Mouse (Mus musculus): ENCODE measurements around the gene 1700067K01Rik. TPM values are rescaled to one million over a fixed set of nuclear protein-coding genes. Genes with fewer than 3 reads are reported as not detected.
"Not testable (repeated sequence)": the region's sequence is repeated elsewhere in the genome, so short reads cannot be mapped to it uniquely, and the experiment has no call there.

1700067K01Rik gene
- polyA plus RNA-seq, 1 experiment: 0.12 TPM

DNA sequence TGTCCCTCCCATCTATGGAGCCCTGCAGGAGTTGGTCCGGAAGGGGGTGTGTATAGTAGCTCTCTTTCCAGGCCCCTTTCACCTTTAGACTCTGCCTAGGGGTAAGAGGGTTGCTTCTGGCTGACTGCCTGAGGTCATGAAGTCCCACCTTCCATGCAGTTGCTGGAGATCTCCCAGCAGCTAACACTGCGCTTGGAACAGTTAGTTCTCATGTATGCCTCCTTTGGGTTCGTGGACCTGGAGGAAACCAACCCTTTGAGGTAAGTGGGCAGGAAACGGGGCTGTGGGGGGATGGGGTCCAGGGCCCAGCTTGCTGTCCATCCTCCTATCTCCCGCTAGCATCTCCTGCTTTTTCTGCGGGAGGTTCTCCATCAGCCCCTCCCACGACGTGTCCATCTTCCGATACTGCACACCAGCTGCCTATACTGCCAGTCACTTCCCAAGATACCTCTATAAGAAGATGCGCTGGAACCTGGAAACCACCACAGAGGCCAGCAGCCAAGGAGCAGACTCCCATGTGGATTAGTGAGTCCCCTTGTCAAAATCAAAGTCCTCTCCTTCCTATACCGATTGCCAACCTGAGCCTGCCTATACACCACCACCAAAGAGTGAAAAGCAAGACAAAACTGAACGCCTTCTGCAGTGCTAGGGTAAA is 1.8 kb downstream of the 1700067K01Rik start:
- Histone ChIP-seq H3K27me3 (ENCODE audit: control insufficient read depth, insufficient read depth, insufficient read length) (no peaks in the 10 kb centered on the region), H3K79me2 (ENCODE audit: control insufficient read depth, insufficient read depth) (peaks cover 18% of the 10 kb centered on the region), H3K79me3 (ENCODE audit: low read depth) (peaks cover 13% of the 10 kb centered on the region), H3K4me3 (ENCODE audit: insufficient read depth, poor library complexity, severe bottlenecking) (no peak overlapping the region), H3K36me3 (ENCODE audit: control insufficient read depth, insufficient read depth) (peaks cover 32% of the 10 kb centered on the region), H3ac (ENCODE audit: control insufficient read depth, insufficient read length, low read depth) (no peak overlapping the region)
- no peak for TF ChIP-seq MYOG (IDR thresholded peaks at IDR 0.05; ENCODE audit: control insufficient read depth, extremely low read depth, insufficient read length)
- no peak for TF ChIP-seq USF1 (IDR thresholded peaks at IDR 0.05; ENCODE audit: low read depth)
- no peak for TF ChIP-seq MYOD1 (IDR thresholded peaks at IDR 0.05; ENCODE audit: control insufficient read depth, insufficient read length, low read depth)
- TF ChIP-seq MAX (IDR thresholded peaks at IDR 0.05): no peak
- no peak for TF ChIP-seq CTCF (IDR thresholded peaks at IDR 0.05; ENCODE audit: control insufficient read depth, insufficient read depth, insufficient read length)
- no peak for TF ChIP-seq FOSL1 (IDR thresholded peaks at IDR 0.05; ENCODE audit: insufficient read depth, low read length, poor library complexity, severe bottlenecking)
- TF ChIP-seq CEBPB (IDR thresholded peaks at IDR 0.05; ENCODE audit: low read depth): no peak

DNA sequence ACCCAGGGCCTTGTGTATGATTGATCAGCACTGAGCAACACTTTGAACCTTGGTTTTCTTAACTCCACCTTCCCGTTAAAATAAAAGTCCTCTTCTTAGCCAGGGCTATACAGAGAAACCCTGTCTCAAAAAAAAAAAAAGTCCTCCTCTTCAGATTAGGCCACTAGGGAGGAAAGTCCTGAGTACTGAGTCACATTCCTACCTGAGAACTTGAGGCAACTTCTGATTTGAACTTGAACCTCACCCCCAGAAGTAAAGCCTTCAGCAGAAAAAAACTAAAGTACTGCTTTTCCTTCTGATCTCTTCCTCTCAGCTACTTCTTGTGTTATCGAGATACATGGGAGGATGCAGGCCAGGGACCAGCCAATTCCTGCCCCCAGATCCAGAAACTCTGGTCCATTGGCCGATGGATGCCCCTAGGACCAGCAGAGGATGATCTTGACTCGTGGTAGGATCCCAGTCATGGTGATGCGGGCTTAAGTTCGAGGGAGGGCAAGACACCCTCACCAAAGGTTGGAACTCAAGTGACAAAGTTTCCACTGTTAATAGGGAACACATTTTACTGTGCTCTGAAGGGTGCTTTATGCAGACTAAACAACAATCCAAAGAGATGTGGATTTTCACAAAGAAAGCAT is 2.4 kb downstream of the 1700067K01Rik start:
- Histone ChIP-seq H3K79me3 (ENCODE audit: low read depth) (peaks cover 11% of the 10 kb centered on the region), H3K36me3 (ENCODE audit: control insufficient read depth, insufficient read depth) (peaks cover 32% of the 10 kb centered on the region), H3ac (ENCODE audit: control insufficient read depth, insufficient read length, low read depth) (no peak overlapping the region), H3K4me3 (ENCODE audit: insufficient read depth, poor library complexity, severe bottlenecking) (peak overlapping the region; percentile 30), H3K79me2 (ENCODE audit: control insufficient read depth, insufficient read depth) (peaks cover 12% of the 10 kb centered on the region), H3K27me3 (ENCODE audit: control insufficient read depth, insufficient read depth, insufficient read length) (no peaks in the 10 kb centered on the region)
- TF ChIP-seq CEBPB (IDR thresholded peaks at IDR 0.05; ENCODE audit: low read depth) (no peak), MYOD1 (IDR thresholded peaks at IDR 0.05; ENCODE audit: control insufficient read depth, insufficient read length, low read depth) (no peak), FOSL1 (IDR thresholded peaks at IDR 0.05; ENCODE audit: insufficient read depth, low read length, poor library complexity, severe bottlenecking) (no peak), MYOG (IDR thresholded peaks at IDR 0.05; ENCODE audit: control insufficient read depth, extremely low read depth, insufficient read length) (no peak), MAX (IDR thresholded peaks at IDR 0.05) (no peak), USF1 (IDR thresholded peaks at IDR 0.05; ENCODE audit: low read depth) (no peak), CTCF (IDR thresholded peaks at IDR 0.05; ENCODE audit: control insufficient read depth, insufficient read depth, insufficient read length) (no peak)

DNA sequence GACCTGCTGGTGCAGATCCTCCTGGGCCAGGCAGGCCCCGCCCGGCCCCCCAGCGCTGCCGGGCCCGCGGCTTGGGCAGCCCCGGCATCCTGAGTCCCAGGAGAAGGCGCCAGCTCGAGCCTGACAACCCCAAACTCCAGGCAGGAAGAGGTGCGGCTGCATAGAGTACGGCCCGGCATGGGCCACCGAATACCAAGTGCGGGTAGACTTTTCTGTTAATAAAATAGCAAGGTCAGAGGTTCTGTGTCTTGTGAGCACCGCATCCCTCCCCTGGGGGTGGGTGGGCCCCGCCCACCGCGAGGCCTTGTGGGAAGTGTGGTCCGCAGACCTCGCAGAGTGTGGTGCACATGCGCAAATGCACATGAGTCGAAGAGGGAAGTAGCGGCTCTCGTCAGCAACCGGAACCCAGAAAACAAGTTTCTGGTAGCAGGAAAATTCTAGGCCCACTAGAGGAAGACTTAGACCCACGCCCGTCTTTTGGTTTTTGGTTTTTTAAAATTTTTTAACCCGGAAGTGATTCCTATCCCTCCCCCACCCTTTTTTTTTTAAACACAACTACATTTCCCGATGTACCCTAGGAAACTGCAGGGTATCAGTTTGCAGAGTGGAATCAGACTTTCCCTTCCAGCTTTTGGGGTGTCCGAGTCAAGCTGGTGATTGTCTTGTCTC is 3.4 kb downstream of the 1700067K01Rik start:
- H3K79me2 ChIP-seq (ENCODE audit: control insufficient read depth, insufficient read depth): peaks cover 3% of the 10 kb centered on the region
- H3K4me3 ChIP-seq (ENCODE audit: insufficient read depth, poor library complexity, severe bottlenecking): peak overlapping the region; percentile 30
- H3K27me3 ChIP-seq (ENCODE audit: control insufficient read depth, insufficient read depth, insufficient read length): no peaks in the 10 kb centered on the region
- no peak for TF ChIP-seq CEBPB (IDR thresholded peaks at IDR 0.05; ENCODE audit: low read depth)
- TF ChIP-seq MYOD1 (IDR thresholded peaks at IDR 0.05; ENCODE audit: control insufficient read depth, insufficient read length, low read depth): no peak
- TF ChIP-seq MYOG (IDR thresholded peaks at IDR 0.05; ENCODE audit: control insufficient read depth, extremely low read depth, insufficient read length): no peak
- TF ChIP-seq MAX (IDR thresholded peaks at IDR 0.05): no peak
- no peak for TF ChIP-seq USF1 (IDR thresholded peaks at IDR 0.05; ENCODE audit: low read depth)
- H3K79me3 ChIP-seq (ENCODE audit: low read depth): peaks cover 3% of the 10 kb centered on the region
- H3K36me3 ChIP-seq (ENCODE audit: control insufficient read depth, insufficient read depth): peaks cover 24% of the 10 kb centered on the region
- H3ac ChIP-seq (ENCODE audit: control insufficient read depth, insufficient read length, low read depth): peak overlapping the region; percentile 45

DNA sequence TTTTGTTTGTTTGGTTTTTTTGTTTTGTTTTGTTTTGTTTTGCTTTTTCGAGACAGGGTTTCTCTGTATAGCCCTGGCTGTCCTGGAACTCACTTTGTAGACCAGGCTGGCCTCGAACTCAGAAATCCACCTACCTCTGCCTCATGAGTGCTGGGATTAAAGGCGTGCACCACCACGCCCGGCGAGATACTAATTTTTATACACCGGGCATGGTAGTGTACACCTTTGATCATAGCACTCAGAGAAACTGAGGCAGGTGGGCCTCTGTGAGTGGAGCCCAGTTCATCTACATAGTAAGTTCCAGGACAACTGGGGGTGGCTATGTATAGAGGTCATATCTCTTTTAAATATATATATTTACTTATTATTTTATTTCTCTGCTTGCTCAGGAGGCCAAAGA is 4.2 kb downstream of the 1700067K01Rik start:
- H3K36me3 ChIP-seq (ENCODE audit: control insufficient read depth, insufficient read depth): peaks cover 16% of the 10 kb centered on the region
- H3ac ChIP-seq (ENCODE audit: control insufficient read depth, insufficient read length, low read depth); H3K4me3 ChIP-seq (ENCODE audit: insufficient read depth, poor library complexity, severe bottlenecking); H3K79me3 ChIP-seq (ENCODE audit: low read depth); H3K27me3 ChIP-seq (ENCODE audit: control insufficient read depth, insufficient read depth, insufficient read length); H3K79me2 ChIP-seq (ENCODE audit: control insufficient read depth, insufficient read depth): not testable (repeated sequence)

DNA sequence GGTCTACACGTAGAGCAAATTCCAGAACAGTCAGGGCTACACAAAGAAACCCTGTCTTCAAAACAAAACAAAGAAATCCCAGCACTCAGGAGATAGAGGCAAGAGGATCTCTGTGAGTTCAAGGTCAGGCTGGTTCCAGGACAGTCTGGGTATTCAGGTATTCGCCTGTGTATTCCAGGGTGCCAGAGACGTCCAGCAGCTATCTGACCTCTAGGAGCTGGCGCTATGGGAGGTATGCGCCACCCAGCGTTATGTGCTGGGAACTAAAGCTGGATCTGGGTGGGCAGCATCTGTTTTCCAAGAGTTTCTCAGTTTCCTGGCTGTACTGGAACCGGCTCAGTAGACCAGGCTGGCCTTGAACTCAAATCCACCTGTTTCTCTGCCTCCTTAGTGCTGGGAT is 7.1 kb downstream of the 1700067K01Rik start:
- TF ChIP-seq MAX (IDR thresholded peaks at IDR 0.05): no peak
- TF ChIP-seq CEBPB (IDR thresholded peaks at IDR 0.05; ENCODE audit: low read depth): no peak
- TF ChIP-seq USF1 (IDR thresholded peaks at IDR 0.05; ENCODE audit: low read depth): no peak
- peak; percentile 21 for TF ChIP-seq CTCF (IDR thresholded peaks at IDR 0.05; ENCODE audit: control insufficient read depth, insufficient read depth, insufficient read length)
- no peak overlapping the region for H3ac ChIP-seq (ENCODE audit: control insufficient read depth, insufficient read length, low read depth)
- H3K79me3 ChIP-seq (ENCODE audit: low read depth): no peaks in the 10 kb centered on the region
- H3K79me2 ChIP-seq (ENCODE audit: control insufficient read depth, insufficient read depth): no peaks in the 10 kb centered on the region
- H3K36me3 ChIP-seq (ENCODE audit: control insufficient read depth, insufficient read depth): no peaks in the 10 kb centered on the region
- H3K4me3 ChIP-seq (ENCODE audit: insufficient read depth, poor library complexity, severe bottlenecking): no peak overlapping the region
- H3K27me3 ChIP-seq (ENCODE audit: control insufficient read depth, insufficient read depth, insufficient read length): peaks cover 3% of the 10 kb centered on the region

DNA sequence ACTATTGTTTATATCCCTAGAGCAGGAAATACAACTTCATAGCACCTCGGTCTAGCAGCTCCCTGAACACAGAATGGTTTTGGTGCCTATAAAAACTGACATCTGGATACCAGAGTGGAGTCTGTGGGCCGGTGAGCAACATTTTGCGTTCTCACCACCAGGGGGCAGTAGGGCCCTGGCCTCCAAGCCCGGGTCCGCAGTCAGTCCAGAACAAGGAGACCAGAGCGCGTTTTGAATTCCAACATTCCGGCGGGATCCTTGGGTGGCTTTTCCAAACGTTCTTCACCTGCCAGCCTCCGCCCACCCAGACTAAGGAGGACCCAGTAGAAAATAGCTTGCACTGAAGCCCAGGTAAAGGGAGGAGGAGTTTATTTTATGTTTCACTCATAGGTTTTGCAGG is 8.6 kb downstream of the 1700067K01Rik start:
- no peaks in the 10 kb centered on the region for H3K79me3 ChIP-seq (ENCODE audit: low read depth)
- H3K4me3 ChIP-seq (ENCODE audit: insufficient read depth, poor library complexity, severe bottlenecking): no peak overlapping the region
- no peaks in the 10 kb centered on the region for H3K79me2 ChIP-seq (ENCODE audit: control insufficient read depth, insufficient read depth)
- H3ac ChIP-seq (ENCODE audit: control insufficient read depth, insufficient read length, low read depth): no peak overlapping the region
- no peaks in the 10 kb centered on the region for H3K36me3 ChIP-seq (ENCODE audit: control insufficient read depth, insufficient read depth)
- peaks cover 3% of the 10 kb centered on the region for H3K27me3 ChIP-seq (ENCODE audit: control insufficient read depth, insufficient read depth, insufficient read length)
- TF ChIP-seq MYOD1 (IDR thresholded peaks at IDR 0.05; ENCODE audit: control insufficient read depth, insufficient read length, low read depth): no peak
- TF ChIP-seq CTCF (IDR thresholded peaks at IDR 0.05; ENCODE audit: control insufficient read depth, insufficient read depth, insufficient read length): peak; percentile 78
